Mouse (Mus musculus) limb, embryonic 12.5 days (tissue): Measurements from ENCODE around the gene D8Ertd738e. TPM values are rescaled to one million over a fixed set of nuclear protein-coding genes. Genes with fewer than 3 reads are reported as not detected.
"Not testable (repeated sequence)": the region's sequence is repeated elsewhere in the genome, so short reads cannot be mapped to it uniquely, and the experiment has no call there.

Experiments used
- ATAC-seq: fragments of 200-750 bp; cut with Nextera tagmentation; 2 replicates; pipeline ENCODE4 v1.8.0; 2017; ENCODE audit warnings: low read depth, moderate TSS enrichment; ENCODE audit not compliant: insufficient number of reproducible peaks, insufficient read depth, low FRiP score, low TSS enrichment
- H3K27ac ChIP-seq: fragments of 300-500 bp; sonication (generic); 2 replicates; pipeline ENCODE4 v1.5.1; 2016; ENCODE audit warnings: mild to moderate bottlenecking, moderate library complexity
- H3K27me3 ChIP-seq: fragments of 300-500 bp; sonication (generic); 2 replicates; pipeline ENCODE4 v1.6.1; 2016; ENCODE audit warnings: mild to moderate bottlenecking, moderate library complexity
- H3K36me3 ChIP-seq: fragments of 300-500 bp; sonication (generic); 2 replicates; pipeline ENCODE4 v1.6.1; 2016; ENCODE audit warnings: mild to moderate bottlenecking, moderate library complexity
- H3K4me1 ChIP-seq: fragments of 300-500 bp; sonication (generic); replicated peaks from 2 replicates; pipeline ENCODE4 v1.6.1; 2016
- H3K4me2 ChIP-seq: fragments of 300-500 bp; sonication (generic); 2 replicates; pipeline ENCODE4 v1.6.1; 2016; ENCODE audit warnings: mild to moderate bottlenecking, moderate library complexity
- H3K4me3 ChIP-seq: fragments of 300-500 bp; sonication (generic); replicated peaks from 2 replicates; pipeline ENCODE4 v1.5.1; 2016; ENCODE audit warnings: mild to moderate bottlenecking
- H3K9ac ChIP-seq: fragments of 300-500 bp; sonication (generic); replicated peaks from 2 replicates; pipeline ENCODE4 v1.6.1; 2016; ENCODE audit warnings: mild to moderate bottlenecking, moderate library complexity
- H3K9me3 ChIP-seq: fragments of 300-500 bp; sonication (generic); 2 replicates; pipeline ENCODE4 v1.6.1; 2016; ENCODE audit warnings: mild to moderate bottlenecking, moderate library complexity
- WGBS: fragments of 180-500 bp; shearing (Covaris S2); methylation state at CpG from one replicate; pipeline ENCODE4 v1.1.7; 2016; 5-methylcytosine and 5-hydroxymethylcytosine counted together
- polyA plus RNA-seq: library from polyadenylated mRNA; unstranded; fragments of >200 nt; fragmentation: Nextera tagmentation; extraction: Ambion mirVana; gene quantifications from 2 replicates; pipeline ENCODE4 v1.2.1, GENCODE M21; 2016

D8Ertd738e gene
- polyA plus RNA-seq = 338 and 352 TPM in 2 replicates

DNA sequence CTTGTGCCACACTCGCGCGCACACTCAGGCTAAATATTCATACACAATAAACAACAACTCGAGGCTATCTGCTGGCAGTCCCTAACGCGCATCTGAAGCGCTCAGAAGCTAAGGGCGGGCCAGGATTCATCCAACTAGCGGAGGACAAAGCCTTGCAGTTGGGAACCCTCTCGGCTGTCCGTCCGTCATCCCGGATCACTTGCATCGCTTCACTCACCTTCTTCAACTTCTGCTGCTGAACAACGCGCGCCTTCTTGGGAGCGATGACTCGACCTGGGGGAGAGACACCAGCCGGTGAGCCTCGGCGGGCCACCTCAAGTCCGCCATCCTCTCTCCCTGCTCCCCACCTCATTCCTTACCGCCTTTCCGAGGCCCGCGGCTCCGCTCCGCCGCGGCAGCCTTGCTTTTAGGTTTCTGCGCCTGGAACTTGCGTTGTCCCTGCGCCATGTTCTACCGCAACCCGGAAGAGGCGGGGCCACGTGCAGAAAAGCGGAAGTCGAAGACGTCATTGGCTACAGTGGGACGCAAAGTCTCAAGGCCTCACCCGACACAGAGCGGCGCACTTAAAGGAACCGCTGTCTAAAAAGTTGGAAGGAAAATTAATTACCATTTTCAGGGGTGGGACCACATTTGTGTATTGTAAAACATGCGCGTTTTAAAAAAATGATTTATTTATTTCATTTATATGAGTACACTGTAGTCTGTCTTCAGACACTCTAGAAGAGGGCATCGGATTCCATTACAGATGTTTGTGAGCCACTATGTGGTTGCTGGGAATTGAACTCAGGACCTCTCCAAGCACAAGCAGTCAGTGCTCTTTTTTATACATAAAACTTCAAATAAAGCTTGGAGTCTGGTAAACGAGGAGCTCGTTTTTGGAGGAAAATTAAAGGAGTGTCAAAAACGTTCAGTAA, at the start of gene D8Ertd738e:
D8Ertd738e (minus strand) TSS at position 463 of the 914 bp plus-strand sequence.
- 4% methylated on average over 52 of the region's 52 CpGs for WGBS
- ATAC-seq = peak; percentile 90
- H3K4me2 ChIP-seq = peak within 1 kb of the TSS; percentile 76

DNA sequence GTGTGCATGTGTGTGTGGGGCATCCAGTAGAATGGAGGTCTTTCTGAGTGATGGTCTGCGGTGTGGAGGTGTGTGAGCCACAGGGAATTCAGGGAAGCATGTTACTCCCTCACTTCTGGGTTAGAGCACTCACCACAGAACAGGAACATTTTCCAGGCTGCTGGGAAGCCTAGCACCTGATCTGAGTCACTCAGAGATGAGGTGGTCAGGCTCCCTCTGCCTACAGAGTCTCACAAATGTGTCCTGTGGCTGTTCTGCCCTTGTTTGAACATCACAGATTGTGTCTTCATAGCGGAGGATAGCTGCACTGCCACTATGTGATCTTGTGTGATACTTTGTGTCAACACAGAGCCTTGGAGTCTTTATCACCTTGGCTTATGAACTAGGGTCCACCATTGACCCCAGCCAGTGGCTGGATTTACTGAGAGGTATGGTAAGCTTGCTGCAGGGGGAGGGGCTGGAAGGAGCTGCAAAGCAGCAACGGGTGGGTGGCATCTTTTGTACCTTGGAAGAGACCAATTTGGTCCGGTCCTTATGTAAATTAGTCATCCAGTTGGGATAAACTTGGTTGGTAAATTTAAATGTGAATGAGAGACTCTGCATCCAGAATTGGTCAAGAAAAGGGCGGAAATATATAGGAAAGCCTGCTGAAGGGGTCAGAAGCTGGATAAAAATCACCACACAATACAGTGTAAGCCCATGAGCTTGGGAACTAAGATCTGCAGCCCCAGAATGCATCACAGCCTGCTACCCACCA, 47.7 kb upstream of the D8Ertd738e start:
- H3K4me3 ChIP-seq = no peak overlapping the region
- H3K27me3 ChIP-seq = peaks cover 4% of the 10 kb centered on the region; the same call in 1 of the 2 replicates
- no peaks in the 10 kb centered on the region for H3K4me1 ChIP-seq
- H3K36me3 ChIP-seq = no peaks in the 10 kb centered on the region
- H3K9me3 ChIP-seq = no peaks in the 10 kb centered on the region
- no peak overlapping the region for H3K27ac ChIP-seq
- H3K9ac ChIP-seq = no peak overlapping the region
- ATAC-seq = no peak
- H3K4me2 ChIP-seq = no peak overlapping the region
- WGBS = 71% methylated on average over 5 of the region's 5 CpGs

More for the DNA sequence above, at the start of gene D8Ertd738e:
- Histone ChIP-seq H3K4me3 (peak within 1 kb of the TSS; percentile 86), H3K9me3 (no peaks in the 10 kb centered on the region), H3K27ac (peak within 1 kb of the TSS; percentile 78), H3K9ac (peak within 1 kb of the TSS; percentile 86), H3K36me3 (peaks cover 79% of the 10 kb centered on the region), H3K27me3 (no peaks in the 10 kb centered on the region), H3K4me1 (0 out of 2 replicates have a peak, but pooled peaks cover 3% of the 10 kb centered on the region)

DNA sequence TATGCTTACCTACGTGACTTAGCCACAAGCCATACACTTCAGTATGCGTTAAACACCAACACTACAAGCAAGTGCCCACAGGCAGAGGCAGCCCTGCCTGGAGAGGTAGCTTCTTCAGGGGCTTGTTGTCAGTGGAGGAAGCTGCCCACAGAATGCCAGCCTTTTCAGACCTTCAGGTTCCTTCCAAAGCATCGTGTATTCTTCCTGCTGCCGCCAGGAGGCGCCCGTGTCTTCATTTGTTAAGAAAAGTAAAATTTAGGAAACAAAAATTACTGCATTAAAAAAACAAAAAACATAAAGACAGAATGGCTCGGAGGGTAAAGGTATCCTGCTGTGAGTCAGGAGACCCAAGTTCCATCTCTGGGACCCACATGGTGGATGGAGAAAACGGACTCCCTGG, 42.2 kb upstream of the D8Ertd738e start:
- ATAC-seq = no peak
- Histone ChIP-seq H3K36me3 (no peaks in the 10 kb centered on the region), H3K27me3 (0 out of 2 replicates have a peak, but pooled peaks cover 4% of the 10 kb centered on the region), H3K4me1 (no peaks in the 10 kb centered on the region), H3K27ac (no peak overlapping the region), H3K4me2 (no peak overlapping the region), H3K9me3 (no peaks in the 10 kb centered on the region), H3K9ac (no peak overlapping the region), H3K4me3 (no peak overlapping the region)
- 21% methylated on average over 8 of the region's 8 CpGs for WGBS

DNA sequence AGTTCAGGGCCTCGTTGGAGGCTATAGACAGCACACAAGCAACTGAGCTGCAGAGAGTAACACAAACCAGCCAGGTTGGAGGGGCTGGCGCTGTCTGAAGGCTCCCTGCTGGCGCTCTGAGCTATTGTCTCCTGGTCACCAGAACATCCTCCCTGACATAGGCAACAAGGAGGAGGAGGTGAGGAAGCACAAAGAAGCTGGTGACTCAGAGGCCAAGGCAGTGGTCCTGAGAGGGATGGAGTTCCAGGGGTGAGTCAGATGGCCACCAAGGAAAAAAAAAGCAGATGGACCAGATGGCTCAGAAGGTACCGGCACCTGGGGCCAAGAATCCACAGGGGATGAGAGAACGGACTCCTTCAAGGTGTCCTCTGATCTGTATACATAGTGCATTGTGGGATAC, 41.6 kb upstream of the D8Ertd738e start:
- WGBS = 70% methylated on average over 5 of the region's 5 CpGs
- Histone ChIP-seq H3K27ac (no peak overlapping the region), H3K4me2 (no peak overlapping the region), H3K4me1 (no peaks in the 10 kb centered on the region), H3K36me3 (no peaks in the 10 kb centered on the region), H3K4me3 (no peak overlapping the region), H3K9ac (no peak overlapping the region), H3K9me3 (no peaks in the 10 kb centered on the region), H3K27me3 (no peaks in the 10 kb centered on the region)
- no peak for ATAC-seq

DNA sequence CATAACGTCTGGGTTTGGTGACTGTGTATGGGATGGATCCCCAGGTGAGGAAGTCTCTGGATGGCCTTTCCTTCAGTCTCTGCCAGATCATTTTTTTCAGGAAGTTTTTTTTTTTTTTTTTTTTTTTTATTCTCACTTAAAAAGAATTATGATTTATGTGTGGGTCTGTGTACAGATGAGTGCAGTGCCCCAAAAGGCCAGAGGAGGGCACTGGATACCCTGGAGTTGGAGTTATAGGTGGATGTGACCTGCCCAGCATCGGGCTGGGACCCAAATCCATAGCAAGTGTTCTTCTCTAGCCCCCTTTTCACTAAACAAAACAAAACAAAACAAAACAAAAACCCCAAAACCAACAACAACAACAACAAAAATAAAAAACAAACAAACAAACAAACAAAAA, 39.4 kb upstream of the D8Ertd738e start:
- H3K27ac ChIP-seq = no peak overlapping the region
- H3K27me3 ChIP-seq = no peaks in the 10 kb centered on the region
- H3K4me2 ChIP-seq = no peak overlapping the region
- no peak overlapping the region for H3K9ac ChIP-seq
- WGBS = 60% methylated on average over 2 of the region's 2 CpGs
- no peak for ATAC-seq
- H3K4me1 ChIP-seq = peaks cover 13% of the 10 kb centered on the region
- H3K4me3 ChIP-seq = no peak overlapping the region
- H3K36me3 ChIP-seq = no peaks in the 10 kb centered on the region
- H3K9me3 ChIP-seq = no peaks in the 10 kb centered on the region

DNA sequence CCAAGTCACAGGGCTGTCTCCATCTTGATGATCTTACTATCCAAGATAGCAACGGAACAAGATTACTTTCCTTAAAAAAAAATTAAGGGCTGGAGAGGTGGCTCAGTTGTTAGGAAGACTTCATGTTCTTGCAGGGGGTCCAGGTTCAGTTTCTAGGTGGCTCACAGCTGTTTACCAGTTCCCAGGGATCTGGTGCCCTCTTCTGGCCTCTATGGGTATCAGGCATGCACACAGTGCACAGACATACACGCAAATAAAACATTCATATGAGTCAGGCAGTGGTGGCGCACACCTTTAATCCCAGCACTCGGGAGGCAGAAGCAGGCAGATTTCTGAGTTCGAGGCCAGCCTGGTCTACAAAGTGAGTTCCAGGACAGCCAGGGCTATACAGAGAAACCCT, 36.1 kb upstream of the D8Ertd738e start:
- WGBS = 54% methylated on average over 5 of the region's 5 CpGs
- not testable (repeated sequence) for H3K4me3 ChIP-seq, H3K4me2 ChIP-seq, ATAC-seq, H3K36me3 ChIP-seq, H3K9ac ChIP-seq, H3K9me3 ChIP-seq, H3K27me3 ChIP-seq
- H3K27ac ChIP-seq = peak overlapping the region; percentile 78
- peaks cover 19% of the 10 kb centered on the region for H3K4me1 ChIP-seq

DNA sequence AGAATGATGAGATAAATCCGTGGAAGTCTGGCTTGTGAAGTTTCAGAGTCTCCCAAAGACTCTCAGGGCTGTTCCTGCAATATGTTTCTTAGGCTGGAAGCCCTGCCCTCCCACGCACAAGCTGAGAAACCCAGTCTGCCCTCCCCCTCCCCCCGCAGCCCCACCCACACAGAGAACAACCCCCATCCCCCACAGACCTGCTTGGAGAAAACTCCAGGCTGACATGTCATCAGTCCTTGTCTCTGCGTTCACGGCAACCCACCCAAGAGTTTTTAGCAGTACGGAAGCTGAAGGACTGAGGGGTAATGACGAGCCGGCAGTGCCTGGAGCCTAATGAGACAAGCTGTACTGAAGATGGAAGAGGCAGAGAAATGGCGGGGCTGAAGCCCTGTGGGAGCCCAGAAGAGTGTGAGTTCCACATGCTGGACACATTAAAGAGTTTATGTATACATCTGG, 35.1 kb upstream of the D8Ertd738e start:
- WGBS = 8% methylated on average over 9 of the region's 9 CpGs
- ATAC-seq = peak; percentile 71
- no peaks in the 10 kb centered on the region for H3K36me3 ChIP-seq
- H3K9ac ChIP-seq = peak overlapping the region; percentile 13; the same call in 1 of the 2 replicates
- H3K4me2 ChIP-seq = peak overlapping the region; percentile 46
- H3K9me3 ChIP-seq = no peaks in the 10 kb centered on the region
- no peaks in the 10 kb centered on the region for H3K27me3 ChIP-seq
- peak overlapping the region; percentile 86 for H3K27ac ChIP-seq
- peak overlapping the region; percentile 26 for H3K4me3 ChIP-seq
- peaks cover 19% of the 10 kb centered on the region for H3K4me1 ChIP-seq

DNA sequence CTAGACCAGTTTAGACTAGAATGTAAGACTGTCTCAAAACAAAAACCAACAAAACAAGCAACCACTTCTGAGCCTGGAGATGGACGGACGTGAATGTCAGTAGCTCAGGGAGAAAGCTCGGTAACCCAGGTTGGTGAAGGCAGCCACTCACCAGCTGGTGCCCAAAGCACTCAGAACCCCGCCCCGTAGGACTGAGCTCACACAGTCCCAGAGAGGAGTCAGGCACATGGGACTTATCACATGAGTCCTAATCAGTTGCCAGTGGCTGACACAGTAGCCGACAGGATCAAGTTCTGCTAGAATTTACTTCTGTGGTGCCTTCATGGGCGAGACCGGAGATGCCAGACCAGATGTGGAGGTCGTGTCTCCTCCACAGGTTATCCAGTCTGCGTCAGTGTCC, 31.3 kb upstream of the D8Ertd738e start:
- Histone ChIP-seq H3K36me3 (no peaks in the 10 kb centered on the region), H3K4me3 (no peak overlapping the region), H3K4me1 (peaks cover 19% of the 10 kb centered on the region), H3K27ac (no peak overlapping the region), H3K4me2 (no peak overlapping the region), H3K9ac (no peak overlapping the region), H3K27me3 (no peaks in the 10 kb centered on the region), H3K9me3 (no peaks in the 10 kb centered on the region)
- WGBS = 75% methylated on average over 10 of the region's 10 CpGs
- ATAC-seq = no peak

DNA sequence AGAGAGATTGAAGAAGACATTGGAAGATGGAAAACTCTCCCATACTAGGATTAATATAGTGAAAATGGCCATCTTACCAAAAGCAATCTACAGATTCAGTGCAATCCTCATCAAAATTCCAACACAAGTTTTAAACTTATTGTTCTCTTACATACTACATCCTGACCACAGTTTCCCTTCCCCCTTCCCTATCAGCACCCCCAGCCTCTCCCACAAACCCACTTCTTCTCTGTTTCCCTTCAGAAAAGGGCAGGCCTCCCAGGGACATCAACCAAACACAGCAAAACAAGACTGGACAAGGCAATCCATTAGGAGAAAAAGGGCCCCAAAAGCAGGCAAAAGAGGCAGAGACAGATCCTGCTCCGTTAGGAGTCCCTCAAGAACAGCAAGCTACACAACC, 26.9 kb upstream of the D8Ertd738e start:
- 60% methylated on average over 1 of the region's 1 CpGs for WGBS
- ATAC-seq = no peak
- H3K27ac ChIP-seq = no peak overlapping the region
- no peak overlapping the region for H3K4me2 ChIP-seq
- H3K27me3 ChIP-seq = no peaks in the 10 kb centered on the region
- H3K4me1 ChIP-seq = no peaks in the 10 kb centered on the region
- no peaks in the 10 kb centered on the region for H3K9me3 ChIP-seq
- no peak overlapping the region for H3K4me3 ChIP-seq
- H3K9ac ChIP-seq = no peak overlapping the region
- H3K36me3 ChIP-seq = no peaks in the 10 kb centered on the region

DNA sequence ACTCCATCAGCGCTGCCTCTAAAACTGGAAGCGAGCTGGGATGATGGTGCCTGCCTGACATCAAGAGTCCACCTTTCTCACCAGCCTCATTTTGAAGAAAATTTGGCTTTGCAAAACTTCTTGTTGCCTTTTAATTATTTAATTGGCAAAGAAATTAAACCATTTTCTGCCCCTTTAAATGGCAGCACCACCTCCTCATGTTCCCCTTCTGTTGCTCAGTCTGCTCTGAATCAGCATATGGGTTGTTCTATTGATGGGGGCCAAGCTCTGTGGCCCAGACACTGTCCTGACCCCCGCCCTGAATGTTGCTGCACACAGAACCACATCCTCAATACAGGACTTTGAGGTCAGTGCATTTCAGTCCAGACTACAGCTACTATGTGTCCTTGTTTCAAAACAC, 24.4 kb upstream of the D8Ertd738e start:
- Histone ChIP-seq H3K36me3 (no peaks in the 10 kb centered on the region), H3K4me2 (no peak overlapping the region), H3K9ac (no peak overlapping the region), H3K4me3 (no peak overlapping the region), H3K27me3 (no peaks in the 10 kb centered on the region), H3K27ac (no peak overlapping the region), H3K4me1 (peaks cover 9% of the 10 kb centered on the region), H3K9me3 (no peaks in the 10 kb centered on the region)
- no peak for ATAC-seq
- 80% methylated on average over 3 of the region's 3 CpGs for WGBS

DNA sequence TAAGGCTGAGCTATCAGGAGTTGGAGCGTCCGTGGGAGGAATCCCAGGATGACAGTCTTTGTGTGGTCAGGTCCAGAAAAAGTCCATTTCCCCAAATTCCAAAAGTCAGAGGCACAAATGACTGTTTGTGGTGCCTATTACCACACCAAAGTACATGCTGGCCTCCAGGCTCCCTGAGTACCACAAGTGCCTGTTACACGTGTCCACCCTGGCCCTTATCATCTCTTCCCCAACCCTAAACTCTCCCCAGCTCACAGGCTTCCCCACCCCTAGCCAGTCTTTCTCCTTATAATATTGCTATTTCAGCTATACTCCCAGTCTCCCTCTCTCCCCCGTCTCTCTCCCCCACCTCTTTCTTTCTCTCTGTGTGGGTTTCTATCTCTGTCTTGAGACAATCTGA, 22.8 kb upstream of the D8Ertd738e start:
- H3K9me3 ChIP-seq = no peaks in the 10 kb centered on the region
- no peak overlapping the region for H3K4me2 ChIP-seq
- WGBS = 88% methylated on average over 4 of the region's 4 CpGs
- H3K9ac ChIP-seq = no peak overlapping the region
- H3K4me3 ChIP-seq = no peak overlapping the region
- peaks cover 9% of the 10 kb centered on the region for H3K4me1 ChIP-seq
- H3K27me3 ChIP-seq = no peaks in the 10 kb centered on the region
- H3K36me3 ChIP-seq = no peaks in the 10 kb centered on the region
- ATAC-seq = no peak
- no peak overlapping the region for H3K27ac ChIP-seq
